Mouse (Mus musculus) bone marrow, adult 2 months (tissue): Measurements from ENCODE around the gene Kynu.

Source experiments
- CTCF ChIP-seq: fragments of 200-500 bp; IDR thresholded peaks from 2 replicates; pipeline ENCODE4 v1.5.1; 2011; ENCODE audit warnings: low read length, control low read depth; ENCODE audit not compliant: control insufficient read depth, insufficient read depth
- POLR2A ChIP-seq: fragments of 200-500 bp; IDR thresholded peaks from 2 replicates; pipeline ENCODE4 v1.6.1; 2011; ENCODE audit warnings: low read depth, mild to moderate bottlenecking, control low read depth, low read length, borderline replicate concordance; ENCODE audit not compliant: control insufficient read depth

- TF ChIP-seq CTCF = no peak
- no peak for TF ChIP-seq POLR2A
Observed at GRCm38 (mm10) chr2:43556985-43557384, 1.9 kb downstream of the Kynu start.
